Mouse (Mus musculus): ENCODE results near the gene Chrm1.
"Not testable (repeated sequence)": the region's sequence is repeated elsewhere in the genome, so short reads cannot be mapped to it uniquely, and the experiment has no call there.

Gene Chrm1

DNA sequence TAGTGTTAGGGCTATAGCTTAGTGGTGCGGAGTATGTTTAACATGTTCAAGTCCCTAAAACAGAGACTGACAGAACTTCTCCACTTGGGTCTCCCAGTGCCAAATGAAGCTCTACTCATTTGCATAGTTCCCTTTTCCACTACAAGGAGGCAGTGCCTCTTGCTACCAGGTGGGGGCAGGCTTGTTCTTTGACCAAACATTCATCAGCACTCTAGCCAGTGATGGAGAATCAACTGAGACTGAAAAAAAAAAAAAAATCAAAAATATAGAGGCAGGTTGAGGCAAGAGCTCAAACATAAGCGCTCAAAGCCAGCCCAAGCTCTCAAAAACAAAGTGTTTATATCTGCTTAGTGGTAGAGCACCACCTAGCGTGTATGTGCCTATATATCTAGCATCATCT is 54.8 kb downstream of the Chrm1 start:
- peak; percentile 54 to 71 for DNase-seq

DNA sequence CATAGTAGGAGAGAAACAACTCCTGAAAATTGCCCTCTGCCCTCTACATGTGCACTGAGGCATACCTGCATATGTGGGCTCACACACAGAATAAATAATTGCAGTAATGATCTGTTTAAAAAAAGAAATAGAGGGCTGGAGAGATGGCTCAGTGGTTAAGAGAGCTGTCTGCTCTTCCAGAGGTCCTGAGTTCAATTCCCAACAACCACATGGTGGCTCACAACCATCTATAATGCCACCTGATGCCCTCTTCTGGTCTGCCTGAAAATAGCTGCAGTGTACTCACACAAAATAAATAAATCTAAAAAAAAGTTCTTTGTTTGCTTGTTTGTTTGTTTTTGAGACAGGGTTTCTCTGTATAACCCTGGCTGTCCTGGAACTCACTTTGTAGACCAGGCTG is 55.4 kb downstream of the Chrm1 start:
- DNase-seq: peak in 1 of 2 experiments; percentile 30

DNA sequence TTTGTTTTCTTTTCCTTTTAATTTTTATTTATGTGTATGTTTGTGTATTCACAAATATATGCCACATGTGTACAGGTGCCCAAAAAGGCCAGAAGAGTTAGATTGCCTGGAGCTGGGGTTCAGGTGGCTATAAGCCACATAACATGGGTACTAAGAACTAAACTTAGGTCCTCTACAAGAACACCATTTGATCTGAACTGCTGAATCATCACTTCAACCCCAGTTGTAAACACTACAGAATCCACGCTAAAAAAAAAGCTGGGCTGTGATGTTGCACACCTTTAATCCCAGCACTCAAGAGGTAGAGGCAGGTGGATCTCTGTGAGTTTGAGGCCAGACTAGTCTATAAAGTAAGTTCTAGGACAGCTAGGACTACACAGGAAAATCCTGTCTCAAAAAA is 57.8 kb downstream of the Chrm1 start:
- no peak for DNase-seq

DNA sequence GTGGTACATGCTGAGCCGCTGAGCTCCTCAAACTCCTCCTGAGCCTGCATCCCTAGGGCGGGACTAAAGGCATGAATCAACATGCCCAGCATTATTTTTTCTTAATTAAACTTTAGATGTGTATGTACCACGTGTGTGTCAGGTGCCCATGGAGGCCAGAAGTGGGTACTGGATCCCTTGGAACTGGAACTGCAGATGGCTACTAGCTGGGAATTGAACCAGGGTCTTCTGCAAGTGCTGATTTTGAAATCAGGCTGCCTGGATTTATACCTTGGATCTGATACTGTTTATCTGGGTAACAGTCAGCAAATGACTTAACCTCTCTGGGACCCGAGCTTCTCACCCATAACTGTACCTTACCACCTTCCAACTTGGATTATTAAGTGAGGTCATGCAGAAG is 58.4 kb downstream of the Chrm1 start:
- DNase-seq: no peak

DNA sequence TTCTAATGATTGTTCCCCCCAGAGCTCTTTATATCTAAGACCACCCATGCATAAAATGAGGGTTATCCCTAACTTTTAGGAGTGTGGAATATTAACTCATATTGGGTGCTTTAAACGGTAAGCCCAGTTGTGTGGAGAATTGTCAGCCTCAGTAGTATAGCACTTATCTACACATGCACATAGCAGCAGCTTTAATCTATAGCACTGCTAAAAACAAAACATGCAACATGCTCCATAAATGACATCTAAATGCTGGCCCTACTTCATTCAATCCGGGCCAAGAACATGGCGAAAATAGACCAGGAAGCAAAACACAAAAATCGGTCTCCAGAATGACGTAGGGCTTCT is 58.9 kb downstream of the Chrm1 start:
- no peak for DNase-seq

DNA sequence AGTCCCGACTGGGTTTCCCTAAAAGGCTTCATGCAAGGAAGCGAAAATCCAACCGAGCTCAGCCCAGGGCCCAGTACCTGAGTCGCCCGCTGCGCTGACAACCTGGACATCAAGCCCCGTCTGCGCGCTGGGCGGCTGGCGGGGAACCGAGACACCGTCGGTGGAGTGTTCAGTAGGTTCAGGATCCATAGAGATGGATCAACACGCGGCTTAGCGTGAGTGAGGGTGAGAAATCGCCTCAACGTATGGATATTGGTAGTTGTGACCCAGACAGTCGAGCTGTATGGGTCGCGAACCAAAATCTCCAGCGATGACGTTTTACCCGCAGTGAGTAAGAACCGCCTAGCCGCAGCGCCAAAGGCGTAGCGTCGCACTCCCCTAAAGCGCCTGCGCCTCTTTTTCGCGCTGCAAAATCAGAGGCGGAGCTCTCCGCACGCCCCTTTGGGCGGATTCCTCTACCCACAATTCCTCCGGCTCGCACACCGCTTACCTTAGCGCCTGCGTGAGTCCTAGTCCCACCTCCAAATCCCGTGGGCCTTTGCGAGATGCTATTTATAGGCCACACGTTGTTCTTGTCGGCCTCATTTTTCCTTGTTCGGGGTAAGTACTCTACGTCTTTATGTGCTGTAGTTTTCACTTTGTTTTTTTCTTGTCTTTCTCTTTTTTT is 59.5 kb downstream of the Chrm1 start, which contains the start of gene Slc3a2:
TSS of gene Slc3a2 (minus strand) at position 463 of the 667 bp plus-strand sequence.
- DNase-seq: peak; percentile 95 to 98

DNA sequence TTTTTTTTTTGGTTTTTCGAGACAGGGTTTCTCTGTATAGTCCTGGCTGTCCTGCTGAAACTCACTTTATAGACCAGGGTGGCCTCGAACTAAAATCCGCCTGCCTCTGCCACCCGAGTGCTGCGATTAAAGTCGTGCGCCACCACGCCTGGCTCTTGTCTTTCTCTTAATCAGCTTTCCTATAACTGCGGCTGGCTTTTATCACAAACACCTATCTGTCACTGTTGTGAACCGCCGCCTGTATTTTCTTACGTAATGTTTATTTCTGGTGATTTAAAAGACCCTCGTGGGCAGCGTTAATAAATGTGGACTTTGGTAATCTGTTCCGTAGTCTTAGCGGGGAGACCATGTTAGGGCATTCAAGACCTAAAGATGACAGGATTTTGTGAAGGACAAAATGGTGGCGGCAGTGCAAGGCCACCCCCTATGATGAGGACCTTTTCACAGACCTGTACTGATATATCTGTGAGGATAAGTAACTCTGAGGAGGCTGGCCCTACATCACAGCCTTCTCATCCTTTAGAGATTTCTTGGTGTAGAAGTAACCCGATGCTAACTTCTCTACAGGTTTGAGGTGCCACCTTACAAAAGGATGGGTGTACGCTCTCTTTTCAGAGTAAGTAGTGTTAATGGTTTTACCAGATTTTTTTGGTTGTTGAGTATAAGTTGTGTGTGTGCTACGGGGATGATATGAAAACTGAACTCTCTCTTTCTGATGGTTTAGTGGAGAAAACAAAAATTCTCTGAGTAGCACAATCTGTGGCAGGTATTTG is 60.2 kb downstream of the Chrm1 start:
- DNase-seq: no peak

DNA sequence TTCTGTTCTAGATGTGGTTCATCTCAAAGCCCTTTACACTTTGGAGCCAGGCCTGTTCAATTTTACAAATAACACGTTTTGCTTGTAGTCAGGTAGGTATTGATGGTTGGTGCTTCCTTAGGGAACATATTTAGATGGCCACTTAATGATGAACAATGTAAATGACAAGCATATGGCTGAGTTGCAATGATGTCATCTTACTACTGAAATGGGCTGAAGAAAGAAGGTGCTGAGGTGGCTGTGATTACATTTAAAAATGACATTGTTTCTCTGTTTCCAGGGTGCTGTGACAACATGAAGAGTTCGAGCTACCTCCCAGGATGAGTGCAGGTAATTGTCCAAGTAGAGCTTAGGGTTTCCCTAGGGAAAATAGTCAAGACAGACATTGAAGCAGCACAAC is 60.8 kb downstream of the Chrm1 start:
- DNase-seq: no peak

DNA sequence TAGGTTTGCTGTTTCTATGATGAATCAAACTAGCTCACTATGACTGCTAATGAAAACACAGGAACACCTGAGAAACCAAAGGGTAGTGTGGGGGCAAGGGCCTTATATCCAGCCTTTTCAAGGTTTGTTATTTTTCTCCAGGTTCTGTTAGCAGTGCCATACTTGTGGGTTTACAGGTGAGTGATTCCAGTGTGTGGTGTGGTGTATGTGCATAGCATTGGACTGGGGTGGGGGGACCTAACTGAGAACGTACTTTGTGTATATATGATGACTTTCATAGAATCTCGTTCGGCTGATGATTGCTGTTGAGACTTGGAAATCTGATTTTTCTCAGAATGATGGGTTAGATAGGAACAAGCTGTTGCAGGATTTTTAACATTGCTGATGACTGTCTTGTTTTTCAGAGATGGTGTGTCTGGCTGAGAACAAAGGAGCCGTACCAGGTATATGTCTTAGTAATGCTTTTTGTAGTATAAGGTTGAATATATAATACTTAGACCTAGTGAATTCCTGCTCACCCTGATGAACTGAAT is 61.6 kb downstream of the Chrm1 start:
- no peak for DNase-seq

DNA sequence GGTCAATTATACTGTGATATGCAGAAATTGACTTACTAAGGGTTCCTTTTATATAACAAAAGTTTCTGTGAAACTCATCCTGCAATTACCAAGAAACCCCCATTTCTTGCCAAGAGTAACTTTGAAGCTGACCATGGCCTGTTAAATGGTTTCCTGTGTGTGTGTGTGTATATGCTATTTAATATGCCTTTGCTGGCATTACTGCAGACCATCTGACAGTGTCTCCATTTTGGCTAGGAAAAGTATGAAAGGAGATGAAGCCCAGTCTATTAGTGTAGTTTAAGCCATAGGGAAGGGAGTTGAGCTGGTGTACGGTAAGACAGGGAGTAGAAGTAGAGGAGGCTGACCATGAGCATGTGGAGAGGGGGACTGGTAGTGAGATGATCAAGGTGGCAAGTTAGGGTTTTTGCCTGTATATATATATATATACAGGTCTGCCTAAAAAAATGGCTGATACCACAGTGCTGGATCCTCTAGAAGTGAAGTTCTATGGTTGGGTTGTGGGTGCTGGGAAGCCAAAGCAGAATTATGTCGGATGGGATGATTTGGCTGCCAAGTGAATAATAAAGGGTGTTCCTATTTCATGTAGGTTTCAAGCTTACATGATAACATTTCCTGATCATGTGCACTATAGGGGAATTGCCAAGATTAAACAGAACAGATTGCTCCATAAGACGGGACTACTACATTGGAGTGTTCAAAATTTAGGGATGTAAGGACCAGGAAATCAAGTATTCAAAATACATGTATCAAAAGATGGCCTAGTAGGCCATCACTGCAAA is 63.2 kb downstream of the Chrm1 start:
- DNase-seq: no peak

DNA sequence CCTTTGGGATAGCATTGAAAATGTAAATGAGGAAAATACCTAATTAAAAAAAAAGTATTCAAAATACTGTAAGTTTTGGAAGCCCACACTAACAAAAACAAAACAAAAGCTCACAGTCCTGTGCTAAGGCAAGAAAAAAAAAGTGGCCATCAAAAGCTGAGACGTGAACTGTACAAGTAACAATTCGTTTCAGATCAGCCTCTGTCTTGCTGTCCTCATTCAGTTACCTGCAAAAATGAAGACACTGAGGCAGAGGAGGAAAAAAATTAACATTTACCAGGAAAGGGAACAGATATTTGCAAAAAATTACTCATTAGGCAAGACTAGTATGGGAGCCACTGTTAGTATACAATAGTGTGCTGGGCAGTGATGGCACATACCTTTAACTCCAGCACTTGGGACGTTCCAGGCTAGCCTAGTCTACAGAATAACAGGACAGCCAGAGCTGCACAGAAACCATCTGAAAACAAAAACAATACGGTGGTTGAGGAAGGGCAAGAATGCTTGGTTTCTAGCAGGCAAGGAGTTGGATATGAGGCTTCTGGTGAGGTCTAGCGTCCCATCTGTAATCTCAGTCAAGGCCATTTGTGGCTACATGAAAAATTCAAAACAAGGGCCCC is 64.0 kb downstream of the Chrm1 start:
- no peak for DNase-seq

DNA sequence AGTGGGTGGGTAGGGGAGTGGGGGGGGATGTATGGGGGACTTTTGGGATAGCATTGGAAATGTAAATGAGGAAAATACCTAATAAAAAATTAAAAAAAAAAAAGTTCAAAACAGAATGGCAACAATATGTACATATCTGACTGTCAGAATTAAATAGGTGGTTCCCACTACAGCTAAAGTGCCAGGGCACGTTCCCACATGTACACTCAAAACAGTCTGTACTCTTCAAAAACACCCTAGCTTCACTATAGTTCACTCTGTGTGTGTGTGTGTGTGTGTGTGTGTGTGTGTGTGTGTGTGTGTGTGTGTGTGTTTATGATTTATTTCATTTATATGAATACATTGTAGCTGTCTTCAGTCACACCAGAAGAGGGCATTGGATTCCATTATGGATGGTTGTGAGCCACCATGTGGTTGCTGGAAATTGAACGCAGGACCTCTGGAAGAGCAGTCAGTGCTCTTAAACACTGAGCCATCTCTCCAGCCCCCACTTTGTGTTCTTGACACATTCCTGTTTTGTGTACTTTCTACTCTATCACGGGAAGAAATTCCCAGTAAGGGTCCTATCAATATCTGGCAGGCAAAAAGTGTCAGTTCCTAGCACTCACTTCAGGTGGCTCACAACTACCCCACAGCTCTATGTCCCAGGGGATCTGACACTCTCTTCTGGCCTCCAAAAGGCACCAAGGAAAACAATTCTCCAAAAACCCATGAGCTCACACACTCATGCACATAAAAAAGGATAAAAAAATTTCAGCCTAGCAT is 64.9 kb downstream of the Chrm1 start:
- DNase-seq: not testable (repeated sequence)
